Comparison of ENCODE assay signal across 8 mouse cellular contexts in the genomic region with DNA sequence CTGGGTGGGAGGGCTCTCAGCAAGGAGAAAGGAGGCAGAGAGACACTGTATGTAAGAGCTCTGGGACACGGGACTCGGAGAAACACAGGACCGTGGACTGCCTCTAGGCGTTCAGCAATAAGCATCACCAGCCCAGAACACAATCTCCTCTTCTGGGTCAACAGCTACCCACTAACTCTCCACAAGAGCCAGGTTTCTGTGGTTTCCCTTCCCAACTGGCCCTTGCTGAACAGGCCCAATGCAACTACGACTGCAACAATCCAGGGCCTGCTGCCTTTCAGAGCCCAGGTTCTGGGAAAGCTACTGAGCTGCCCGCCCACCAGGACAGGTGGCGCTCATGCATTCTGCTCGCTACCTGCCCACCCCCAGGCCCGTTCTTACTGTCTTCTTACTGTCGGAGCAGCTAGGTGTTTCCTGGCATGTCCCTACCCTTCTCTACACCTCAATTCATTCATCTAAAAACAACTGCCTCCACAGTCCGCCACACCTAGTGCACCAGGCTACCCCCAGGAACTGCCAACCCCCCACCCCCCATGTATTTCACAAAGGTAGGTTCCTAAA. TPM values are rescaled to one million over a fixed set of nuclear protein-coding genes. Genes with fewer than 3 reads are reported as not detected.
DNase-seq lines count a peak whose midpoint lies in the region; ATAC-seq lines count a peak whose summit lies in the region.

No protein-coding gene starts in this region.

- peak overlapping the region; percentile 58 for H3K4me3 ChIP-seq in embryonic facial prominence, embryonic 13.5 days
- peak overlapping the region; percentile 41; the same call in 1 of the 2 replicates for H3K4me3 ChIP-seq in limb, embryonic 11.5 days (ENCODE audit: low read depth, low read length)
- peak overlapping the region; percentile 55; the same call in 1 of the 2 replicates for H3K4me3 ChIP-seq in stomach, embryonic 15.5 days (replicated peaks)

- peak overlapping the region; percentile 73 for H3K9ac ChIP-seq in embryonic facial prominence, embryonic 13.5 days
- H3K9ac ChIP-seq in limb, embryonic 11.5 days (ENCODE audit: low read length), result no peak overlapping the region
- no peak overlapping the region for H3K9ac ChIP-seq in stomach, embryonic 15.5 days

- peaks cover 21% of the 10 kb centered on the region for H3K27me3 ChIP-seq in embryonic facial prominence, embryonic 13.5 days
- peaks cover 13% of the 10 kb centered on the region; the same call in 1 of the 2 replicates for H3K27me3 ChIP-seq in limb, embryonic 11.5 days (ENCODE audit: control insufficient read depth, insufficient read depth, low read length)
- no peaks in the 10 kb centered on the region for H3K27me3 ChIP-seq in stomach, embryonic 15.5 days (replicated peaks)

- H3K4me2 ChIP-seq in embryonic facial prominence, embryonic 13.5 days, result peak overlapping the region; percentile 77
- H3K4me2 ChIP-seq in limb, embryonic 11.5 days (ENCODE audit: low read depth, severe bottlenecking), result peak overlapping the region; percentile 54
- peak overlapping the region; percentile 78 for H3K4me2 ChIP-seq in stomach, embryonic 15.5 days

- no peak overlapping the region for H3K27ac ChIP-seq in embryonic facial prominence, embryonic 13.5 days
- H3K27ac ChIP-seq in limb, embryonic 11.5 days (replicated peaks; ENCODE audit: low read depth, low read length), result no peak overlapping the region
- peak overlapping the region; percentile 74 for H3K27ac ChIP-seq in stomach, embryonic 15.5 days

- peaks cover 5% of the 10 kb centered on the region for H3K36me3 ChIP-seq in embryonic facial prominence, embryonic 13.5 days
- H3K36me3 ChIP-seq in limb, embryonic 11.5 days (ENCODE audit: control insufficient read depth, insufficient read depth, low read length), result no peaks in the 10 kb centered on the region
- H3K36me3 ChIP-seq in stomach, embryonic 15.5 days, result 0 out of 2 replicates have a peak, but pooled peaks cover 4% of the 10 kb centered on the region

- peak; percentile 3 for DNase-seq in gastrocnemius, postnatal 10 days
- no peak for DNase-seq in gastrocnemius, postnatal 25 days
- DNase-seq in 3T3-L1 (ENCODE audit: low read depth, low spot score), result peak; percentile 38
- DNase-seq in limb, embryonic 11.5 days (ENCODE audit: low spot score), result no peak
- no peak for DNase-seq in layer of hippocampus, adult 11-12 months (ENCODE audit: low spot score)
- DNase-seq in embryo, embryonic 10.5 days (ENCODE audit: low spot score), result no peak

- ATAC-seq in embryonic facial prominence, embryonic 13.5 days (ENCODE audit: insufficient number of reproducible peaks, insufficient read depth, low FRiP score, low TSS enrichment, low read depth), result no peak
- no peak for ATAC-seq in limb, embryonic 11.5 days (ENCODE audit: insufficient number of reproducible peaks, low FRiP score, low TSS enrichment, low read depth)
- no peak for ATAC-seq in stomach, embryonic 15.5 days (ENCODE audit: insufficient read depth, low FRiP score, low read depth)

- H3K9me3 ChIP-seq in embryonic facial prominence, embryonic 13.5 days, result no peaks in the 10 kb centered on the region
- H3K9me3 ChIP-seq in limb, embryonic 11.5 days (ENCODE audit: control insufficient read depth, low read length), result no peaks in the 10 kb centered on the region
- no peaks in the 10 kb centered on the region for H3K9me3 ChIP-seq in stomach, embryonic 15.5 days

- 75% methylated on average over 11 of the region's 11 CpGs for WGBS in embryonic facial prominence, embryonic 13.5 days
- WGBS in limb, embryonic 11.5 days, result 74% methylated on average over 11 of the region's 11 CpGs
- 69% methylated on average over 11 of the region's 11 CpGs for WGBS in stomach, embryonic 15.5 days

- peaks cover 22% of the 10 kb centered on the region for H3K4me1 ChIP-seq in embryonic facial prominence, embryonic 13.5 days
- peaks cover under 1% of the 10 kb centered on the region; the same call in 1 of the 2 replicates for H3K4me1 ChIP-seq in limb, embryonic 11.5 days (ENCODE audit: control insufficient read depth, insufficient read depth, low read length)
- peaks cover 16% of the 10 kb centered on the region for H3K4me1 ChIP-seq in stomach, embryonic 15.5 days

RNA-seq across cellular contexts. Expression of gene Apobec3, which starts 35.5 kb away (rescaled TPM):
- 10 to 100 TPM in 1 of 2 experiments, 1 to 10 TPM in 1; 7.5 to 11.8 TPM for total RNA-seq in gastrocnemius, postnatal 10 days (2021)
- total RNA-seq in gastrocnemius, postnatal 25 days (2021), result 1 to 10 TPM; 2.3 to 4.0 TPM
- 11.0 and 13.1 TPM in 2 replicates for polyA plus RNA-seq in embryonic facial prominence, embryonic 13.5 days (2015; fragmentation: Nextera tagmentation; extraction: Ambion mirVana)
- polyA plus RNA-seq in limb, embryonic 11.5 days (2014; fragmentation: Nextera tagmentation; extraction: Ambion mirVana), result 9.7 and 11.8 TPM in 2 replicates
- polyA plus RNA-seq in stomach, embryonic 15.5 days (2015; fragmentation: Nextera tagmentation; extraction: Ambion mirVana), result 22.4 and 26.5 TPM in 2 replicates

RNA-seq across cellular contexts. Expression of gene Cbx7, which starts 44.0 kb away (rescaled TPM):
- total RNA-seq in gastrocnemius, postnatal 10 days (2021), result 1 to 10 TPM; 2.9 to 4.1 TPM
- total RNA-seq in gastrocnemius, postnatal 25 days (2021), result 10 to 100 TPM in 1 of 2 experiments, 1 to 10 TPM in 1; 8.6 to 11.1 TPM
- 2.5 and 2.9 TPM in 2 replicates for polyA plus RNA-seq in embryonic facial prominence, embryonic 13.5 days (2015; fragmentation: Nextera tagmentation; extraction: Ambion mirVana)
- 0.97 and 1.4 TPM in 2 replicates for polyA plus RNA-seq in limb, embryonic 11.5 days (2014; fragmentation: Nextera tagmentation; extraction: Ambion mirVana)
- 4.9 and 5.6 TPM in 2 replicates for polyA plus RNA-seq in stomach, embryonic 15.5 days (2015; fragmentation: Nextera tagmentation; extraction: Ambion mirVana)

Comparison
In these comparisons a context has a peak if more than half of its experiments do, and no peak if none do; other contexts are left out.
1. DNase-seq: peak in gastrocnemius, postnatal 10 days (single experiment) and 3T3-L1 (single experiment); none in gastrocnemius, postnatal 25 days (single experiment), limb, embryonic 11.5 days (single experiment), layer of hippocampus, adult 11-12 months (single experiment) and embryo, embryonic 10.5 days (single experiment).
2. Peak in every context shown above with its lines, with median percentiles within 50 percentile points of each other: H3K4me2 ChIP-seq and H3K4me3 ChIP-seq.